Mouse (Mus musculus): ENCODE data around the gene Atf6b.

- TF ChIP-seq CTCF (IDR thresholded peaks at IDR 0.05; ENCODE audit: low read depth) (no peak), EP300 (IDR thresholded peaks at IDR 0.05; ENCODE audit: low read depth) (no peak)
Measured at GRCm38 (mm10) chr17:34662468-34662867, 15.5 kb downstream of the Atf6b start.

Data from liver, postnatal 0 days (tissue).